Mouse (Mus musculus) hematopoietic stem cell, adult 5-6 weeks (primary cell): ENCODE data around the gene Zbtb37. TPM values are rescaled to one million over a fixed set of nuclear protein-coding genes. Genes with fewer than 3 reads are reported as not detected.
"Not testable (repeated sequence)": the region's sequence is repeated elsewhere in the genome, so short reads cannot be mapped to it uniquely, and the experiment has no call there.

Experiments
- ATAC-seq, 2 experiments: fragments of 125-278 bp in 1 of 2; replicated peaks in 1 of 2; 2 replicates each; pipeline ENCODE4 v1.8.0; 2016 to 2017; ENCODE audit warnings: inconsistent platforms in 2 of 2, mild to moderate bottlenecking in 2 of 2, moderate number of reproducible peaks in 2 of 2, low read depth in 1 of 2, moderate TSS enrichment in 1 of 2; ENCODE audit not compliant: low FRiP score in 2 of 2, poor library complexity in 2 of 2, severe bottlenecking in 2 of 2, insufficient read depth in 1 of 2, low TSS enrichment in 1 of 2
- total RNA-seq: library from RNA; stranded (forward); fragments of 172-1452, 232-1000 nt; gene quantifications from 2 replicates; pipeline ENCODE4 v1.2.3, GENCODE M21; 2017

Zbtb37 gene
- total RNA-seq, 1 experiment from 2014 or later = 8.7 TPM

- ATAC-seq = no peak
Measured at GRCm38 (mm10) chr1:160989395-160989794, 45.3 kb downstream of the Zbtb37 start.

- no peak for ATAC-seq
Measured at GRCm38 (mm10) chr1:160986881-160987635, 47.6 kb downstream of the Zbtb37 start.

- ATAC-seq = no peak
Measured at GRCm38 (mm10) chr1:160985477-160985876, 49.2 kb downstream of the Zbtb37 start.

GRCm38 (mm10) chr1:160984731-160985130, 49.9 kb downstream of the Zbtb37 start:
- ATAC-seq = not testable (repeated sequence)

GRCm38 (mm10) chr1:160982887-160983286, 51.8 kb downstream of the Zbtb37 start:
- ATAC-seq = no peak

GRCm38 (mm10) chr1:160981337-160981736, 53.3 kb downstream of the Zbtb37 start:
- ATAC-seq = no peak

- ATAC-seq = no peak
Measured at GRCm38 (mm10) chr1:160980537-160981234, 54.0 kb downstream of the Zbtb37 start.

- ATAC-seq = no peak
Measured at GRCm38 (mm10) chr1:160980021-160980420, 54.6 kb downstream of the Zbtb37 start.

GRCm38 (mm10) chr1:160978071-160978735, 56.4 kb downstream of the Zbtb37 start, which contains the start of gene Serpinc1:
TSS of gene Serpinc1 (plus strand) at chr1:160978585.
- ATAC-seq = no peak

- no peak for ATAC-seq
Measured at GRCm38 (mm10) chr1:160968643-160969042, 66.0 kb downstream of the Zbtb37 start.

GRCm38 (mm10) chr1:160967268-160967667, 67.4 kb downstream of the Zbtb37 start:
- no peak for ATAC-seq

GRCm38 (mm10) chr1:160963199-160963598, 71.5 kb downstream of the Zbtb37 start:
- ATAC-seq = 0 out of 4 replicates have a peak, but pooled peaks of 1 of the 2 experiments have one; percentile 10

Other genes starting within 250 kb of the Zbtb37 start
- gene Rabgap1l, start 241.6 kb downstream of the Zbtb37 start, total RNA-seq = 277 TPM in 2 replicates
- 26.5 and 28.1 TPM in 2 replicates for gene Rc3h1, start 128.4 kb downstream of the Zbtb37 start, total RNA-seq
- 1.0 and 2.3 TPM in 2 replicates for gene Serpinc1, start 56.3 kb downstream of the Zbtb37 start, total RNA-seq
- gene Dars2, start 35.8 kb upstream of the Zbtb37 start, total RNA-seq = 29.7 and 35.8 TPM in 2 replicates
- 6.2 and 7.2 TPM in 2 replicates for gene Cenpl, start 35.9 kb upstream of the Zbtb37 start, total RNA-seq
- gene Klhl20, start 96.7 kb upstream of the Zbtb37 start, total RNA-seq = 22.5 and 22.8 TPM in 2 replicates
- not detected in 2 replicates for gene Ankrd45, start 107.8 kb upstream of the Zbtb37 start, total RNA-seq
- gene Tex50, start 124.5 kb upstream of the Zbtb37 start, total RNA-seq = not detected in 2 replicates
- 432 and 477 TPM in 2 replicates for gene Prdx6, start 216.4 kb upstream of the Zbtb37 start, total RNA-seq